Mouse (Mus musculus) testis, adult 2 months (tissue): ENCODE measurements around the gene Chst7.

Source experiments
- CTCF ChIP-seq: fragments of 200-500 bp; IDR thresholded peaks from 2 replicates; pipeline ENCODE4 v1.5.1; 2012; ENCODE audit warnings: low read depth, mild to moderate bottlenecking, inconsistent platforms, low read length, moderate library complexity; ENCODE audit not compliant: control insufficient read depth, insufficient read depth, insufficient replicate concordance
- POLR2A ChIP-seq: fragments of 200-500 bp; IDR thresholded peaks from 2 replicates; pipeline ENCODE4 v1.6.1; 2012; ENCODE audit warnings: low read depth, mild to moderate bottlenecking, inconsistent platforms, low read length, moderate library complexity; ENCODE audit not compliant: control insufficient read depth

- no peak for TF ChIP-seq CTCF
- no peak for TF ChIP-seq POLR2A
Measured at GRCm38 (mm10) chrX:20059381-20059971, at the start of gene Chst7.
